Mouse (Mus musculus) MEL (cell line): ENCODE measurements at regions not wholly inside any gene's neighbourhood (a gene's known extent, or its start where the extent isn't known, plus 50 kb on each side); places are given as distances from the start of the nearest gene placed in this dataset.

ENCODE experiments used
- DNase-seq: peaks from one replicate; pipeline ENCODE4 v3.0.0; 2011; ENCODE audit warnings: low read depth, low spot score
- H3K27ac ChIP-seq: 2 replicates; pipeline ENCODE4 v1.5.1; 2012; ENCODE audit warnings: low read depth, mild to moderate bottlenecking, control low read depth, low read length, moderate library complexity; ENCODE audit not compliant: control insufficient read depth
- H3K27me3 ChIP-seq, 2 experiments: fragments of 150-350 bp in 1 of 2; sonication (generic) in 1 of 2; 2 replicates each; pipeline ENCODE4 v1.6.1; 2012; ENCODE audit warnings: low read length in 2 of 2, mild to moderate bottlenecking in 2 of 2, improper control_type of control experiment in 1 of 2, moderate library complexity in 1 of 2; ENCODE audit not compliant: insufficient read depth in 2 of 2, control insufficient read depth in 1 of 2
- H3K36me3 ChIP-seq, 2 experiments: 2 replicates each; pipeline ENCODE4 v1.6.1; 2012 to 2014; ENCODE audit warnings: low read length in 2 of 2, improper control_type of control experiment in 1 of 2, inconsistent platforms in 1 of 2, mild to moderate bottlenecking in 1 of 2; ENCODE audit not compliant: insufficient read depth in 2 of 2, control insufficient read depth in 1 of 2
- H3K4me1 ChIP-seq, 2 experiments: fragments of 150-350 bp in 1 of 2; sonication (generic) in 1 of 2; 2 replicates each; pipeline ENCODE4 v1.6.1; 2012; ENCODE audit warnings: low read length in 2 of 2, improper control_type of control experiment in 1 of 2, mild to moderate bottlenecking in 1 of 2; ENCODE audit not compliant: insufficient read depth in 2 of 2, control insufficient read depth in 1 of 2
- H3K4me3 ChIP-seq, 2 experiments: fragments of 150-350 bp in 1 of 2; sonication (generic) in 1 of 2; 2 replicates each; pipeline ENCODE4 v1.5.1; 2012; ENCODE audit warnings: low read depth in 2 of 2, low read length in 2 of 2, mild to moderate bottlenecking in 2 of 2, moderate library complexity in 2 of 2, control low read depth in 1 of 2, improper control_type of control experiment in 1 of 2; ENCODE audit not compliant: control insufficient read depth in 1 of 2, insufficient read depth in 1 of 2
- H3K79me2 ChIP-seq: 2 replicates; pipeline ENCODE4 v1.6.1; 2012; ENCODE audit warnings: mild to moderate bottlenecking, low read length, moderate library complexity; ENCODE audit not compliant: control insufficient read depth, poor library complexity, insufficient read depth
- H3K9ac ChIP-seq: 2 replicates; pipeline ENCODE4 v1.6.1; 2012; ENCODE audit warnings: low read depth, mild to moderate bottlenecking, control low read depth, low read length, moderate library complexity; ENCODE audit not compliant: control insufficient read depth, poor library complexity, severe bottlenecking
- H3K9me3 ChIP-seq: fragments of 150-350 bp; sonication (generic); replicated peaks from 2 replicates; pipeline ENCODE4 v1.6.1; 2012; ENCODE audit warnings: mild to moderate bottlenecking, low read length, improper control_type of control experiment, moderate library complexity; ENCODE audit not compliant: insufficient read depth
- BHLHE40 ChIP-seq: IDR thresholded peaks from 2 replicates; pipeline ENCODE4 v1.6.1; 2012; ENCODE audit warnings: low read depth, mild to moderate bottlenecking, inconsistent platforms, low read length, improper control_type of control experiment, borderline replicate concordance
- CHD2 ChIP-seq: IDR thresholded peaks from 2 replicates; pipeline ENCODE4 v1.6.1; 2011; ENCODE audit warnings: low read length, improper control_type of control experiment
- CTCF ChIP-seq, 3 experiments: IDR thresholded peaks in 2 of 3; conservative IDR thresholded peaks in 1 of 3; 2 replicates each; pipeline ENCODE4 v1.5.1; 2011 to 2012; ENCODE audit warnings: low read length in 3 of 3, low read depth in 2 of 3, mild to moderate bottlenecking in 2 of 3, improper control_type of control experiment in 1 of 3, inconsistent platforms in 1 of 3, mixed read lengths in 1 of 3, moderate library complexity in 1 of 3; ENCODE audit not compliant: control insufficient read depth in 1 of 3, insufficient read depth in 1 of 3, poor library complexity in 1 of 3, severe bottlenecking in 1 of 3
- E2F4 ChIP-seq: IDR thresholded peaks from 2 replicates; pipeline ENCODE4 v1.6.1; 2011; ENCODE audit warnings: low read depth, low read length, improper control_type of control experiment, borderline replicate concordance
- ELF1 ChIP-seq: IDR thresholded peaks from 2 replicates; pipeline ENCODE4 v1.6.1; 2014; ENCODE audit warnings: low read depth, mild to moderate bottlenecking, inconsistent platforms, low read length, improper control_type of control experiment, moderate library complexity
- ETS1 ChIP-seq: IDR thresholded peaks from 2 replicates; pipeline ENCODE4 v1.6.1; 2012; ENCODE audit warnings: low read depth, mild to moderate bottlenecking, inconsistent platforms, low read length, improper control_type of control experiment, moderate library complexity
- GATA1 ChIP-seq: IDR thresholded peaks from 2 replicates; pipeline ENCODE4 v1.6.1; 2011; ENCODE audit warnings: low read depth, low read length, improper control_type of control experiment
- HCFC1 ChIP-seq: IDR thresholded peaks from 2 replicates; pipeline ENCODE4 v1.6.1; 2012; ENCODE audit warnings: low read depth, mild to moderate bottlenecking, inconsistent platforms, low read length, improper control_type of control experiment, moderate library complexity
- KAT2A ChIP-seq: conservative IDR thresholded peaks from 2 replicates; pipeline ENCODE4 v1.6.1; 2012; ENCODE audit warnings: low read depth, low read length, improper control_type of control experiment, inconsistent platforms
- MAX ChIP-seq: IDR thresholded peaks from 2 replicates; pipeline ENCODE4 v1.6.1; 2011; ENCODE audit warnings: low read length, improper control_type of control experiment
- MXI1 ChIP-seq: IDR thresholded peaks from 2 replicates; pipeline ENCODE4 v1.6.1; 2011; ENCODE audit warnings: mild to moderate bottlenecking, low read depth, low read length, improper control_type of control experiment
- NELFE ChIP-seq: IDR thresholded peaks from 2 replicates; pipeline ENCODE4 v1.6.1; 2011; ENCODE audit warnings: low read depth, low read length, improper control_type of control experiment
- POLR2A ChIP-seq, 2 experiments: IDR thresholded peaks; 2 replicates each; pipeline ENCODE4 v1.6.1; 2011 to 2012; ENCODE audit warnings: low read length in 2 of 2, mild to moderate bottlenecking in 2 of 2, control low read depth in 1 of 2, improper control_type of control experiment in 1 of 2, low read depth in 1 of 2, moderate library complexity in 1 of 2; ENCODE audit not compliant: control insufficient read depth in 1 of 2, insufficient read depth in 1 of 2, poor library complexity in 1 of 2
- POLR2AphosphoS2 ChIP-seq: IDR thresholded peaks from 2 replicates; pipeline ENCODE4 v1.6.1; 2011; ENCODE audit warnings: low read length, improper control_type of control experiment
- POLR2AphosphoS5 ChIP-seq: IDR thresholded peaks from 2 replicates; pipeline ENCODE4 v1.6.1; 2012; ENCODE audit warnings: low read depth, borderline replicate concordance, mild to moderate bottlenecking, inconsistent platforms, low read length, moderate library complexity, mixed read lengths
- RAD21 ChIP-seq: IDR thresholded peaks from 2 replicates; pipeline ENCODE4 v1.6.1; 2011; ENCODE audit warnings: mild to moderate bottlenecking, low read depth, low read length, improper control_type of control experiment
- SMC3 ChIP-seq: IDR thresholded peaks from 2 replicates; pipeline ENCODE4 v1.6.1; 2011; ENCODE audit warnings: low read depth, low read length, improper control_type of control experiment
- TBP ChIP-seq: IDR thresholded peaks from 2 replicates; pipeline ENCODE4 v1.8.0; 2011; ENCODE audit warnings: low read depth, low read length, improper control_type of control experiment
- ZC3H11A ChIP-seq: IDR thresholded peaks from 2 replicates; pipeline ENCODE4 v1.6.1; 2012; ENCODE audit warnings: low read depth, mild to moderate bottlenecking, inconsistent platforms, low read length, improper control_type of control experiment
- ZMIZ1 ChIP-seq: IDR thresholded peaks from 2 replicates; pipeline ENCODE4 v1.6.1; 2012; ENCODE audit warnings: low read depth, mild to moderate bottlenecking, inconsistent platforms, low read length, improper control_type of control experiment, moderate library complexity
- ZNF384 ChIP-seq: IDR thresholded peaks from 2 replicates; pipeline ENCODE4 v1.6.1; 2012; ENCODE audit warnings: low read depth, mild to moderate bottlenecking, inconsistent platforms, low read length, improper control_type of control experiment

DNA sequence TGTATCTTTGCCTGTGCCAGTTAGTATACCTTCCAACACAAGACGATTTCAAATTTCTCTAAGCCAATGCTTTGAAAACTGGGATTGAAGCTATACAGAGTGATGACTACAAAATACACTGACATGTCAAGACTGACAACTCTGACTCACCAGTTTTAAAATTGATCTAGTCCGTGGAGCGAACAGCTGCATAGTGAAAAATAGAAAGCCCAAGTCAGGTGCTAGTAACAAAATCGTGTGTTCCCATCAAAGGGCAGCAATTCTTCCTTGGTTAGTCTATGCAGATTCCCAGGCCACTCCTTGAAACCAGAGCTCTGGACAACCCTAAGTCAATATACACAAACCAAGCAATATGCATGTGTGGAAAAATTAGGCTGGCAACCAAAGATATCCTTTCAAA lies 940.6 kb downstream of the Kcna4 start:
- Histone ChIP-seq H3K27me3 (no peaks in the 10 kb centered on the region), H3K27ac (no peak overlapping the region), H3K36me3 (no peaks in the 10 kb centered on the region), H3K4me3 (no peak overlapping the region), H3K9ac (no peak overlapping the region), H3K9me3 (no peaks in the 10 kb centered on the region), H3K4me1 (no peaks in the 10 kb centered on the region), H3K79me2 (no peaks in the 10 kb centered on the region)
- TF ChIP-seq POLR2A (IDR thresholded peaks at IDR 0.05; ENCODE audit: control insufficient read depth in 1 of 2, insufficient read depth in 1 of 2, low read depth in 1 of 2, low read length in 2 of 2, poor library complexity in 1 of 2) (no peak), RAD21 (no peak), CHD2 (no peak), POLR2AphosphoS5 (no peak), SMC3 (no peak), HCFC1 (no peak), ELF1 (no peak), GATA1 (no peak), CTCF (IDR thresholded peaks at IDR 0.05 in 2 of 3, conservative IDR thresholded peaks at IDR 0.05 in 1 of 3; ENCODE audit: control insufficient read depth in 1 of 3, insufficient read depth in 1 of 3, low read depth in 2 of 3, low read length in 3 of 3, poor library complexity in 1 of 3, severe bottlenecking in 1 of 3) (no peak), E2F4 (no peak), BHLHE40 (no peak), ZNF384 (no peak), ETS1 (no peak), KAT2A (no peak), MAX (no peak), NELFE (no peak), ZMIZ1 (no peak)
- no peak for DNase-seq

DNA sequence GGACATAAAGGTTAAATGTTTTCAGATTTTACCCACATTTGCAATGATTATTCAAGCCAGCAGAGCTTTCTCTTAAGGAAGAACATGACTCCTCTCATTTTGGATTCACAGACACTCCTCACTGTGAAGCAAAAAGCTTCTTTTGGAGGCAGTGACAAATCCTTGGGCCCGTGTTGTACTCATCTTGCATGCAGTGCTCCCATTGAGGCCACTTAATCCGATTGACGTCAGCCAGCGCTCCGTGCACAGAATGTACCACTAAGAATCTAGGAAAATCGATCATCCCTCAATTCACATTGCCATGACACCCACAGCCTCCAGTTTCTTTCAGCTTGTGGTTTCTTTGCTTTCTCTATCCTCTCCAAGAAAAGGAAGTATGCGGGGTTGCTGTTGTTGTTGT lies 941.5 kb downstream of the Kcna4 start:
- no peak overlapping the region for H3K27ac ChIP-seq
- no peak for DNase-seq

More for the DNA sequence above, 941.5 kb downstream of the Kcna4 start:
- H3K9me3 ChIP-seq: no peaks in the 10 kb centered on the region
- no peaks in the 10 kb centered on the region for H3K27me3 ChIP-seq
- no peak overlapping the region for H3K9ac ChIP-seq
- TF ChIP-seq MXI1 (no peak), POLR2A (IDR thresholded peaks at IDR 0.05; ENCODE audit: control insufficient read depth in 1 of 2, insufficient read depth in 1 of 2, low read depth in 1 of 2, low read length in 2 of 2, poor library complexity in 1 of 2) (no peak), NELFE (no peak), ZC3H11A (no peak), ZNF384 (no peak), POLR2AphosphoS2 (no peak), TBP (no peak)
- no peaks in the 10 kb centered on the region for H3K36me3 ChIP-seq
- no peaks in the 10 kb centered on the region for H3K4me1 ChIP-seq
- H3K79me2 ChIP-seq: no peaks in the 10 kb centered on the region
- no peak overlapping the region for H3K4me3 ChIP-seq
